Mouse (Mus musculus): ENCODE data around the gene Ptprg. TPM values are rescaled to one million over a fixed set of nuclear protein-coding genes. Genes with fewer than 3 reads are reported as not detected.
A peak's percentile ranks its signal among the peaks of the same experiment; 100 is the strongest.

The Ptprg gene
- polyA plus RNA-seq, 1 experiment from 2014 or later: 14.3 TPM

GRCm38 (mm10) chr14:11852896-11853295, 299.6 kb downstream of the Ptprg start:
- no peaks in the 10 kb centered on the region for H3K27me3 ChIP-seq (replicated peaks; ENCODE audit: control insufficient read depth, insufficient read depth, low read length)
- H3K9ac ChIP-seq (ENCODE audit: low read depth, low read length): no peak overlapping the region
- WGBS: 71% methylated on average over 3 of the region's 3 CpGs
- no peaks in the 10 kb centered on the region for H3K9me3 ChIP-seq (ENCODE audit: control insufficient read depth, low read length)
- H3K27ac ChIP-seq (ENCODE audit: low read length): no peak overlapping the region
- no peak overlapping the region for H3K4me3 ChIP-seq (ENCODE audit: low read length)
- no peak overlapping the region for H3K4me2 ChIP-seq (ENCODE audit: low read depth, low read length)
- no peak for ATAC-seq
- no peaks in the 10 kb centered on the region for H3K4me1 ChIP-seq (ENCODE audit: control insufficient read depth, insufficient read depth, low read length)
- no peaks in the 10 kb centered on the region for H3K36me3 ChIP-seq (ENCODE audit: control insufficient read depth, insufficient read depth, low read length)

GRCm38 (mm10) chr14:11855499-11855898, 302.2 kb downstream of the Ptprg start:
- Histone ChIP-seq H3K4me3 (ENCODE audit: low read length) (no peak overlapping the region), H3K36me3 (ENCODE audit: control insufficient read depth, insufficient read depth, low read length) (no peaks in the 10 kb centered on the region), H3K4me1 (ENCODE audit: control insufficient read depth, insufficient read depth, low read length) (no peaks in the 10 kb centered on the region), H3K27ac (ENCODE audit: low read length) (no peak overlapping the region), H3K27me3 (replicated peaks; ENCODE audit: control insufficient read depth, insufficient read depth, low read length) (no peaks in the 10 kb centered on the region), H3K9ac (ENCODE audit: low read depth, low read length) (no peak overlapping the region), H3K9me3 (ENCODE audit: control insufficient read depth, low read length) (no peaks in the 10 kb centered on the region), H3K4me2 (ENCODE audit: low read depth, low read length) (no peak overlapping the region)
- no peak for ATAC-seq

GRCm38 (mm10) chr14:11857928-11858481, 304.7 kb downstream of the Ptprg start:
- Histone ChIP-seq H3K9me3 (ENCODE audit: control insufficient read depth, low read length) (no peaks in the 10 kb centered on the region), H3K4me3 (ENCODE audit: low read length) (no peak overlapping the region), H3K4me2 (ENCODE audit: low read depth, low read length) (no peak overlapping the region), H3K9ac (ENCODE audit: low read depth, low read length) (no peak overlapping the region), H3K36me3 (ENCODE audit: control insufficient read depth, insufficient read depth, low read length) (no peaks in the 10 kb centered on the region), H3K27me3 (replicated peaks; ENCODE audit: control insufficient read depth, insufficient read depth, low read length) (no peaks in the 10 kb centered on the region), H3K27ac (ENCODE audit: low read length) (no peak overlapping the region), H3K4me1 (ENCODE audit: control insufficient read depth, insufficient read depth, low read length) (no peaks in the 10 kb centered on the region)
- WGBS: 76% methylated on average over 3 of the region's 3 CpGs
- no peak for ATAC-seq

- Histone ChIP-seq H3K27ac (ENCODE audit: low read length) (no peak overlapping the region), H3K36me3 (ENCODE audit: control insufficient read depth, insufficient read depth, low read length) (no peaks in the 10 kb centered on the region)
These were observed 310.0 kb downstream of the Ptprg start for GRCm38 (mm10) chr14:11863286-11863685.

GRCm38 (mm10) chr14:11864840-11865239, 311.5 kb downstream of the Ptprg start:
- no peak overlapping the region for H3K9ac ChIP-seq (ENCODE audit: low read depth, low read length)
- no peaks in the 10 kb centered on the region for H3K36me3 ChIP-seq (ENCODE audit: control insufficient read depth, insufficient read depth, low read length)
- 46% methylated on average over 3 of the region's 3 CpGs for WGBS

More at GRCm38 (mm10) chr14:11863286-11863685, 310.0 kb downstream of the Ptprg start:
- H3K9me3 ChIP-seq (ENCODE audit: control insufficient read depth, low read length): no peaks in the 10 kb centered on the region
- H3K9ac ChIP-seq (ENCODE audit: low read depth, low read length): no peak overlapping the region
- ATAC-seq: no peak
- WGBS: 83% methylated on average over 3 of the region's 3 CpGs
- no peak overlapping the region for H3K4me3 ChIP-seq (ENCODE audit: low read length)
- H3K4me1 ChIP-seq (ENCODE audit: control insufficient read depth, insufficient read depth, low read length): 0 out of 2 replicates have a peak, but pooled peaks cover 9% of the 10 kb centered on the region
- no peak overlapping the region for H3K4me2 ChIP-seq (ENCODE audit: low read depth, low read length)
- H3K27me3 ChIP-seq (replicated peaks; ENCODE audit: control insufficient read depth, insufficient read depth, low read length): no peaks in the 10 kb centered on the region

GRCm38 (mm10) chr14:11865332-11865731, 312.0 kb downstream of the Ptprg start:
- WGBS: 37% methylated on average over 5 of the region's 5 CpGs
- Histone ChIP-seq H3K27ac (ENCODE audit: low read length) (no peak overlapping the region), H3K4me3 (ENCODE audit: low read length) (no peak overlapping the region), H3K4me1 (ENCODE audit: control insufficient read depth, insufficient read depth, low read length) (0 out of 2 replicates have a peak, but pooled peaks cover 9% of the 10 kb centered on the region), H3K9me3 (ENCODE audit: control insufficient read depth, low read length) (no peaks in the 10 kb centered on the region), H3K9ac (ENCODE audit: low read depth, low read length) (no peak overlapping the region), H3K27me3 (replicated peaks; ENCODE audit: control insufficient read depth, insufficient read depth, low read length) (no peaks in the 10 kb centered on the region), H3K36me3 (ENCODE audit: control insufficient read depth, insufficient read depth, low read length) (no peaks in the 10 kb centered on the region), H3K4me2 (ENCODE audit: low read depth, low read length) (0 out of 2 replicates have a peak overlapping the region, but pooled peaks have one; percentile 2)
- ATAC-seq: peak; percentile 51; the same call in 1 of the 2 replicates

More at GRCm38 (mm10) chr14:11864840-11865239, 311.5 kb downstream of the Ptprg start:
- H3K27me3 ChIP-seq (replicated peaks; ENCODE audit: control insufficient read depth, insufficient read depth, low read length): no peaks in the 10 kb centered on the region
- ATAC-seq: no peak
- H3K4me2 ChIP-seq (ENCODE audit: low read depth, low read length): no peak overlapping the region
- H3K4me3 ChIP-seq (ENCODE audit: low read length): no peak overlapping the region
- no peaks in the 10 kb centered on the region for H3K9me3 ChIP-seq (ENCODE audit: control insufficient read depth, low read length)
- H3K4me1 ChIP-seq (ENCODE audit: control insufficient read depth, insufficient read depth, low read length): 0 out of 2 replicates have a peak, but pooled peaks cover 9% of the 10 kb centered on the region
- no peak overlapping the region for H3K27ac ChIP-seq (ENCODE audit: low read length)

- no peaks in the 10 kb centered on the region for H3K27me3 ChIP-seq (replicated peaks; ENCODE audit: control insufficient read depth, insufficient read depth, low read length)
- 0 out of 2 replicates have a peak, but pooled peaks cover 9% of the 10 kb centered on the region for H3K4me1 ChIP-seq (ENCODE audit: control insufficient read depth, insufficient read depth, low read length)
- H3K4me2 ChIP-seq (ENCODE audit: low read depth, low read length): 0 out of 2 replicates have a peak overlapping the region, but pooled peaks have one; percentile 2
- H3K36me3 ChIP-seq (ENCODE audit: control insufficient read depth, insufficient read depth, low read length): no peaks in the 10 kb centered on the region
- no peak overlapping the region for H3K9ac ChIP-seq (ENCODE audit: low read depth, low read length)
- no peaks in the 10 kb centered on the region for H3K9me3 ChIP-seq (ENCODE audit: control insufficient read depth, low read length)
- no peak overlapping the region for H3K27ac ChIP-seq (ENCODE audit: low read length)
- WGBS: 62% methylated on average over 6 of the region's 6 CpGs
- peak; percentile 93 for ATAC-seq
- no peak overlapping the region for H3K4me3 ChIP-seq (ENCODE audit: low read length)
These were observed 312.5 kb downstream of the Ptprg start for GRCm38 (mm10) chr14:11865872-11866271.

GRCm38 (mm10) chr14:11866416-11866815, 313.1 kb downstream of the Ptprg start:
- H3K4me2 ChIP-seq (ENCODE audit: low read depth, low read length): no peak overlapping the region
- H3K27ac ChIP-seq (ENCODE audit: low read length): no peak overlapping the region
- H3K9me3 ChIP-seq (ENCODE audit: control insufficient read depth, low read length): no peaks in the 10 kb centered on the region
- WGBS: 79% methylated on average over 7 of the region's 7 CpGs
- ATAC-seq: peak; percentile 51
- H3K4me3 ChIP-seq (ENCODE audit: low read length): no peak overlapping the region
- H3K27me3 ChIP-seq (replicated peaks; ENCODE audit: control insufficient read depth, insufficient read depth, low read length): no peaks in the 10 kb centered on the region
- H3K9ac ChIP-seq (ENCODE audit: low read depth, low read length): no peak overlapping the region
- H3K4me1 ChIP-seq (ENCODE audit: control insufficient read depth, insufficient read depth, low read length): 0 out of 2 replicates have a peak, but pooled peaks cover 9% of the 10 kb centered on the region
- no peaks in the 10 kb centered on the region for H3K36me3 ChIP-seq (ENCODE audit: control insufficient read depth, insufficient read depth, low read length)

GRCm38 (mm10) chr14:11868636-11869035, 315.3 kb downstream of the Ptprg start:
- H3K36me3 ChIP-seq (ENCODE audit: control insufficient read depth, insufficient read depth, low read length): no peaks in the 10 kb centered on the region
- H3K4me3 ChIP-seq (ENCODE audit: low read length): no peak overlapping the region
- no peaks in the 10 kb centered on the region for H3K9me3 ChIP-seq (ENCODE audit: control insufficient read depth, low read length)
- WGBS: 63% methylated on average over 6 of the region's 6 CpGs
- H3K4me2 ChIP-seq (ENCODE audit: low read depth, low read length): no peak overlapping the region
- H3K27ac ChIP-seq (ENCODE audit: low read length): no peak overlapping the region
- no peak overlapping the region for H3K9ac ChIP-seq (ENCODE audit: low read depth, low read length)
- no peak for ATAC-seq
- no peaks in the 10 kb centered on the region for H3K27me3 ChIP-seq (replicated peaks; ENCODE audit: control insufficient read depth, insufficient read depth, low read length)
- 0 out of 2 replicates have a peak, but pooled peaks cover 15% of the 10 kb centered on the region for H3K4me1 ChIP-seq (ENCODE audit: control insufficient read depth, insufficient read depth, low read length)

All from intestine, embryonic 16.5 days (tissue).